Mouse (Mus musculus) megakaryocyte, embryonic 14.5 days (primary cell): ENCODE data around the gene Hoxb3. TPM values are rescaled to one million over a fixed set of nuclear protein-coding genes. Genes with fewer than 3 reads are reported as not detected.

ENCODE experiments used
- H3K27me3 ChIP-seq: replicated peaks from 2 replicates; pipeline ENCODE3; 2012; ENCODE audit warnings: inconsistent platforms
- H3K36me3 ChIP-seq: replicated peaks from 2 replicates; pipeline ENCODE3; 2012; ENCODE audit warnings: low read length, inconsistent platforms, mixed read lengths
- H3K4me1 ChIP-seq: 2 replicates; pipeline ENCODE4 v1.6.1; 2012; ENCODE audit warnings: inconsistent platforms
- H3K4me3 ChIP-seq: replicated peaks from 2 replicates; pipeline ENCODE3; 2012; ENCODE audit warnings: moderate library complexity, mild to moderate bottlenecking, inconsistent platforms
- H3K9me3 ChIP-seq: 2 replicates; pipeline ENCODE4 v1.6.1; 2012; ENCODE audit warnings: inconsistent platforms
- FLI1 ChIP-seq: IDR thresholded peaks from 2 replicates; pipeline ENCODE4 v1.6.1; 2012; ENCODE audit warnings: low read length, inconsistent platforms, mixed read lengths
- GATA1 ChIP-seq: IDR thresholded peaks from 3 replicates; pipeline ENCODE4 v1.6.1; 2012; ENCODE audit warnings: mixed read lengths, low read length, inconsistent platforms, borderline replicate concordance
- polyA plus RNA-seq: library from polyadenylated mRNA; stranded (reverse); fragments of >175 nt; gene quantifications from 2 replicates; pipeline ENCODE4 v1.2.3, GENCODE M21; 2012; ENCODE audit warnings: low replicate concordance; ENCODE audit not compliant: insufficient read depth

Gene Hoxb3
- polyA plus RNA-seq, 1 experiment: 0.21 TPM

- peaks cover 2% of the 10 kb centered on the region; the same call in 1 of the 2 replicates for H3K9me3 ChIP-seq
- no peaks in the 10 kb centered on the region for H3K36me3 ChIP-seq
- no peak overlapping the region for H3K4me3 ChIP-seq
- H3K4me1 ChIP-seq: peaks cover 10% of the 10 kb centered on the region
- no peak for TF ChIP-seq FLI1
- TF ChIP-seq GATA1: no peak
- peaks cover 81% of the 10 kb centered on the region for H3K27me3 ChIP-seq
Observed at GRCm38 (mm10) chr11:96350791-96351190, 27.7 kb downstream of the Hoxb3 start.

GRCm38 (mm10) chr11:96351312-96351711 lies 28.2 kb downstream of the Hoxb3 start:
- no peak overlapping the region for H3K4me3 ChIP-seq
- peaks cover 10% of the 10 kb centered on the region for H3K4me1 ChIP-seq
- no peaks in the 10 kb centered on the region for H3K9me3 ChIP-seq
- TF ChIP-seq GATA1 (no peak), FLI1 (no peak)
- H3K27me3 ChIP-seq: peaks cover 81% of the 10 kb centered on the region
- no peaks in the 10 kb centered on the region for H3K36me3 ChIP-seq

- Histone ChIP-seq H3K36me3 (no peaks in the 10 kb centered on the region), H3K27me3 (peaks cover 79% of the 10 kb centered on the region), H3K4me1 (peaks cover 10% of the 10 kb centered on the region), H3K9me3 (no peaks in the 10 kb centered on the region), H3K4me3 (peak overlapping the region; percentile 3)
- TF ChIP-seq GATA1: no peak
Observed at GRCm38 (mm10) chr11:96351831-96352230, 28.7 kb downstream of the Hoxb3 start.

GRCm38 (mm10) chr11:96352691-96353521 lies 29.8 kb downstream of the Hoxb3 start:
- Histone ChIP-seq H3K9me3 (no peaks in the 10 kb centered on the region), H3K4me1 (peaks cover 10% of the 10 kb centered on the region), H3K36me3 (no peaks in the 10 kb centered on the region), H3K4me3 (peak overlapping the region; percentile 86), H3K27me3 (peaks cover 83% of the 10 kb centered on the region)
- no peak for TF ChIP-seq FLI1
- no peak for TF ChIP-seq GATA1

- H3K36me3 ChIP-seq: no peaks in the 10 kb centered on the region
- peaks cover 81% of the 10 kb centered on the region for H3K27me3 ChIP-seq
- peak overlapping the region; percentile 86 for H3K4me3 ChIP-seq
- peaks cover 10% of the 10 kb centered on the region for H3K4me1 ChIP-seq
- TF ChIP-seq FLI1 (no peak), GATA1 (no peak)
- no peaks in the 10 kb centered on the region for H3K9me3 ChIP-seq
Observed at GRCm38 (mm10) chr11:96353522-96353841, 30.4 kb downstream of the Hoxb3 start.

GRCm38 (mm10) chr11:96353939-96354338 lies 30.8 kb downstream of the Hoxb3 start:
- Histone ChIP-seq H3K4me3 (no peak overlapping the region), H3K27me3 (peaks cover 81% of the 10 kb centered on the region)

GRCm38 (mm10) chr11:96354376-96354775 lies 31.2 kb downstream of the Hoxb3 start:
- Histone ChIP-seq H3K27me3 (peaks cover 79% of the 10 kb centered on the region), H3K9me3 (no peaks in the 10 kb centered on the region), H3K4me3 (no peak overlapping the region), H3K4me1 (peaks cover 10% of the 10 kb centered on the region), H3K36me3 (no peaks in the 10 kb centered on the region)
- TF ChIP-seq FLI1: no peak
- TF ChIP-seq GATA1: no peak

More at GRCm38 (mm10) chr11:96353939-96354338, 30.8 kb downstream of the Hoxb3 start:
- Histone ChIP-seq H3K9me3 (no peaks in the 10 kb centered on the region), H3K36me3 (no peaks in the 10 kb centered on the region), H3K4me1 (peaks cover 10% of the 10 kb centered on the region)
- TF ChIP-seq FLI1: no peak
- TF ChIP-seq GATA1: no peak

- TF ChIP-seq FLI1 (no peak), GATA1 (no peak)
- Histone ChIP-seq H3K9me3 (no peaks in the 10 kb centered on the region), H3K27me3 (peaks cover 79% of the 10 kb centered on the region), H3K4me1 (peaks cover 10% of the 10 kb centered on the region), H3K4me3 (no peak overlapping the region), H3K36me3 (no peaks in the 10 kb centered on the region)
Observed at GRCm38 (mm10) chr11:96354801-96355311, 31.7 kb downstream of the Hoxb3 start.

- no peak for TF ChIP-seq FLI1
- TF ChIP-seq GATA1: no peak
- peaks cover 75% of the 10 kb centered on the region for H3K27me3 ChIP-seq
Observed at GRCm38 (mm10) chr11:96363807-96364206, 40.7 kb downstream of the Hoxb3 start.

GRCm38 (mm10) chr11:96365441-96366091 lies 42.4 kb downstream of the Hoxb3 start, which contains the start of gene Hoxb1:
Gene Hoxb1 (plus strand): TSS chr11:96365752.
- Histone ChIP-seq H3K36me3 (no peaks in the 10 kb centered on the region), H3K4me3 (no peak within 1 kb of the TSS), H3K27me3 (peaks cover 82% of the 10 kb centered on the region), H3K4me1 (peaks cover 5% of the 10 kb centered on the region; the same call in 1 of the 2 replicates), H3K9me3 (no peaks in the 10 kb centered on the region)
- TF ChIP-seq FLI1 (no peak), GATA1 (no peak)

More at GRCm38 (mm10) chr11:96363807-96364206, 40.7 kb downstream of the Hoxb3 start:
- no peaks in the 10 kb centered on the region for H3K36me3 ChIP-seq
- H3K4me3 ChIP-seq: no peak overlapping the region
- H3K9me3 ChIP-seq: no peaks in the 10 kb centered on the region
- peaks cover 5% of the 10 kb centered on the region; the same call in 1 of the 2 replicates for H3K4me1 ChIP-seq
